Mouse (Mus musculus): ENCODE measurements around the gene Sephs1. TPM values are rescaled to one million over a fixed set of nuclear protein-coding genes. Genes with fewer than 3 reads are reported as not detected.
A peak's percentile ranks its signal among the peaks of the same experiment; 100 is the strongest.
"Not testable (repeated sequence)": the region's sequence is repeated elsewhere in the genome, so short reads cannot be mapped to it uniquely, and the experiment has no call there.

Gene Sephs1
- total RNA-seq, 2 experiments from 2014 or later: 22.3 to 23.9 TPM

GRCm38 (mm10) chr2:4902346-4902745, 21.0 kb downstream of the Sephs1 start:
- DNase-seq (ENCODE audit: low spot score in 2 of 2): no peak
- intact Hi-C loops (cut with DNase I): no loop called here

- intact Hi-C loops (cut with DNase I): no loop called here
- no peak for DNase-seq (ENCODE audit: low spot score in 2 of 2)
These were observed 25.8 kb downstream of the Sephs1 start for GRCm38 (mm10) chr2:4907120-4907519.

DNA sequence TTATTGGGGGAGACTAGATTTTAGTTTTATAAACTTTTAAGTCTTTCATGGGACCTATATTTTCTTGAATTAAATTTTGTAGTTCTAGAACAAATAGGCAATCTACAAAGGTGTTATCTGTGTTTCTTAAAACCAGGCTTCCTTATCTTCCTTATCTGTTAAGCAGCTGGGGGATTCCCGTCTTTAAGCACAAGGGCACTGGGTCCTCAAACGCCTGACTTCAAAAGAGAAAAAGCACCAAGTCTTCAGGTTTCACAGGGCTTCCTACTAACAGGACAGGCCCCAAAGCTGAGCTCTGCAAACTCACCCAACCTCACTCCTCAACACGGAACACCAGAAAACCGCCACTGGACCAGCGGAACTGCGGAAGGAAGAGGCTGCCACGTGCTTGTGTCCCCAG, 26.6 kb downstream of the Sephs1 start:
- DNase-seq (ENCODE audit: low spot score in 2 of 2): no peak
- intact Hi-C loops (cut with DNase I): no loop called here

DNA sequence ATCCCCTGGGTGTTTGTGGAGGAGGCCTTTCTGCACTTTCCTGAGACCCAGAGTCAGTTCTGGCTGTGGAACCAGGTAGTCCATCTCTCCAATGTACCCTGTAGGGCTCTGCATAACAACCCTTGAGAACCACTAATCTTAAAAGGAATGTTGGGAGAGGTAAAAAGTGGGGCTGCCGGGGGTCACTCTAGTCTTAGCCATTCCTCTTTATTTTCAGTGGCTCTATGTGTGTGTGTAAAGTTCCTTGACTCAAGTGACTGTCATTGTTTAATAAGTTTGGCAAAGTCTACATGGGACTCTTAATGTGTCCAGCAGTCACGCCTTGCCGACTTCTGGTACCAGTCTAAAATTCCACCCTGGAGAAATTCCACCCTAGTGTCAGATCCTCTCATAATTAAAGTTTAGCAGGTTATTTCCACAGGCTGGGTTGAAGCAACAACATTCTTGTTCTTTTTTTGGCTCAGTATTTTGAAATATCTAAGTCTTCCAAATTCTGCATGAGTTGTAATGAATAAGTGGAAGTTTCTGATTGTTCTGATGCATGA, 27.5 kb downstream of the Sephs1 start:
- intact Hi-C loops (cut with DNase I): no loop called here
- DNase-seq (ENCODE audit: low spot score in 2 of 2): no peak

GRCm38 (mm10) chr2:4909909-4910308, 28.5 kb downstream of the Sephs1 start:
- no peak for DNase-seq (ENCODE audit: low spot score in 2 of 2)
- intact Hi-C loops (cut with DNase I): loop anchor here (10.0 kb wide), 2 partner anchors 175 to 805 kb away; partner anchors contain the start of gene Camk1d

- intact Hi-C loops (cut with DNase I): loop anchor here (10.0 kb wide), 2 partner anchors 174 to 804 kb away; partner anchors contain the start of gene Camk1d
These were observed 29.2 kb downstream of the Sephs1 start for GRCm38 (mm10) chr2:4910521-4910920.

DNA sequence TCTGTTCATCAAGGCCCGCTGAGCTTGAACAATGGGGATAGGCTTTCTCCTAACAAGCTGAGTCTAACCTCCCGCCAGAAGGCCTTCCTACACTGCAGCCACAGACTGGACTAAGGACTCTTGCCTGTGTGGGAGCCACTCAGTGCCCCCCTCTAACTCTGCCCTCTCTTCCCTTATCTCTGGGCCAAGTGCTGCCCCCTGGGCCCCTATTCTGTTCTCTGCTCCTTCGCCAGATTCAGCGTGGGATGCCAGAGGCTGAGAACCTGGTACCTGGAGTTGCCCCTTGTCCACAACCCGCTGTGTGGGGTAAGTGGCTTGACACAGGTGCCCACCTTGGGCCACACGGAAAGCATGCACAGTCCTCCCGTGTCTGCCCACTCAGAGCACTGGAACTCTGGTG, 32.6 kb downstream of the Sephs1 start:
- intact Hi-C loops (cut with DNase I): loop anchor here (10.0 kb wide), 2 partner anchors 171 to 801 kb away; partner anchors contain the start of gene Camk1d
- no peak for DNase-seq (ENCODE audit: low spot score in 2 of 2)

More at GRCm38 (mm10) chr2:4910521-4910920, 29.2 kb downstream of the Sephs1 start:
- no peak for DNase-seq (ENCODE audit: low spot score in 2 of 2)

- intact Hi-C loops (cut with DNase I): loop anchor here (5.0 to 10.0 kb wide), 3 partner anchors 116 to 799 kb away; partner anchors contain the start of gene Camk1d
These were observed 34.7 kb downstream of the Sephs1 start for GRCm38 (mm10) chr2:4916037-4916436.

DNA sequence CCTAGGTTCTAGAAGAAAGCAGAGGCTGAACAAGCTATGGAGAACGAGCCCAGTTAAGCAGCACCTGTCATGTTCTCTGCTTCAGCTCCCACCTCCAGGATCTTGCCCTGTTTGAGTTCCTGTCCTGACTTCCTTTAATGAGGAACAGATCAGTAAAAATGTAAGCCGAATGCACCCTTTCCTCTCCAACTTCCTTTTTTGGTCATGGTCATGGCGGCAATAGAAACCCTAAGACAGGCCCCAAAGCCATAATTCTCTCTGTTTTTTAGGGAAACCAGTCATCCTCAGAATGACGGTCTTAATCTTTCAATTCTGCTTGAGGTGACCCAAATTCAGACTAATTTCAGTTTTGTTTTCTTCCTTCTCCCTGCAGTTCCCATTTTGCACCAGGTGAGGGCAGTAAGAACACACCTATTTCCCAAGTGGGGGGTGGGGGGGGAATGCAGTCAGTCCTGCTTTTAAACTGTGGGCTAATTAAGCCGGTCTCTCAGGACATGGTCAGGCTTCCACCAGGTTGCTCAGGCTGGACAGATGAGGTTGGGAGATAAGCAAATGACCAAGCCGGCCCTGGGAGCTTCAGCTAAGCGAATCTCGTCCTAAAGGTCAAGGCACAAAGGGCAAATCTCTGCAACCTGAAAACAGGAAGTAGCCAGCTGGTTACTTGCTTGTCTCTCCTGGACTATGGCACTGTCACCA, 36.1 kb downstream of the Sephs1 start:
- peak; percentile 34 to 46 for DNase-seq (ENCODE audit: low spot score in 2 of 2)
- intact Hi-C loops (cut with DNase I): loop anchor here (5.0 to 10.0 kb wide), 3 partner anchors 115 to 797 kb away; partner anchors contain the start of gene Camk1d

More at GRCm38 (mm10) chr2:4916037-4916436, 34.7 kb downstream of the Sephs1 start:
- DNase-seq (ENCODE audit: low spot score in 2 of 2): no peak

GRCm38 (mm10) chr2:4918860-4919739, 37.7 kb downstream of the Sephs1 start, which contains the start of gene Phyh:
Gene Phyh (plus strand): TSS chr2:4919019.
- intact Hi-C loops (cut with DNase I): loop anchor here (5.0 to 10.0 kb wide), 3 partner anchors 113 to 796 kb away; partner anchors contain the start of gene Camk1d

DNA sequence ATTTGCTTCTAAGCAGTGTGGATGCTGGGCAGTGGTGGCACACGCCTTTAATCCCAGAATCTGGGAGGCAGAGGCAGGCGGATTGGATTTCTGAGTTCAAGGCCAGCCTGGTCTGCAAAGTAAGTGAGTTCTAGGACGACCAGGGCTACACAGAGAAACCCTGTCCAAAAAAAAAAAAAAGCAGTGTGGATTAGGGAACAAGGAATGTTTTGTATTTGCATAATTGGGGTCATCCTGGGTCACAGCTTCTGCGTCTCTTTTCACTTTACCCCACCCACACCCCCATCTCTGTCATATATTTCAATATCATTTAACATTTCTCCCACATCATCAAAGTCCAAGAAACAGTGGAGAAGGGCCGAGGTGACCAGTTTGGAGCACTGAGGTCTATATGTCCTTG, 39.7 kb downstream of the Sephs1 start:
- DNase-seq (ENCODE audit: low spot score in 2 of 2): no peak
- intact Hi-C loops (cut with DNase I): no loop called here

More at GRCm38 (mm10) chr2:4918860-4919739, 37.7 kb downstream of the Sephs1 start, which contains the start of gene Phyh:
- peak; percentile 82 to 83 for DNase-seq (ENCODE audit: low spot score in 2 of 2)

DNA sequence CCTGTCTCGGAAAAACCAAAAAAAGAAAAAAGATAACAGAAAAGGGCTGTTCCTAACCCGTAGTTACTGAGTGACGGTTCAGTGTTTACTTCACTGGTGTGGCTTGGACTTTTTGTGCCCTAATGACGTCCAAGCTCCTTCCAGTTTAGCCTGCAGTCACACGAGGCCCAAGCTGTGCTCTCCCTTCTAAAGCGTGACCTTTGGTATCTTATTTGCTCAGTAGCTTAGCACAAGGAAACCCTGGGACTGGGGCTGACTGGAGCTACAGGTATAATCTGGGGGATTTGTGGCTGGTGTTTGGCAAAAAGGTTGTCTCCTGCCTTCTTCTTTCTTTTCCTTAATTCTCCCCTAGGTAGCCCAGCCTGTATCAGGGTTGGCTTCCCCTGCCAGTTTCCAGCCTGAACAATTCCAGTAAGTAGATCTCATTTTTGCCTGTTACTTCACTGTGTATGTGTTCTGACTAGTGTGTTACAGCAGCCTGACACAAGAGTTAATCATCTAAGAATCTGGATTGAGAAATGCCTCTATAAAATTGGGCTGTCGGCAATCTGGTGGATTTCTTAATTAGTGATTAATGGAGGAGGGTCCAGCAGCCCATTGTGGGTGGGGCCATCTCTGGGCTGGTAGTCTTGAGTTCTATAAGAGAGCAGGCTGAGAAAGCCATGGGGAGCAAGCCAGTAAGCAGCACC, 41.3 kb downstream of the Sephs1 start:
- DNase-seq (ENCODE audit: low spot score in 2 of 2): no peak
- intact Hi-C loops (cut with DNase I): no loop called here

GRCm38 (mm10) chr2:4927391-4927790, 46.0 kb downstream of the Sephs1 start:
- intact Hi-C loops (cut with DNase I): no loop called here
- DNase-seq (ENCODE audit: low spot score in 2 of 2): no peak

GRCm38 (mm10) chr2:4929230-4929629, 47.9 kb downstream of the Sephs1 start:
- DNase-seq (ENCODE audit: low spot score in 2 of 2): no peak
- intact Hi-C loops (cut with DNase I): no loop called here

- no peak for DNase-seq (ENCODE audit: low spot score in 2 of 2)
- intact Hi-C loops (cut with DNase I): no loop called here
These were observed 53.2 kb downstream of the Sephs1 start for GRCm38 (mm10) chr2:4934516-4934915.

DNA sequence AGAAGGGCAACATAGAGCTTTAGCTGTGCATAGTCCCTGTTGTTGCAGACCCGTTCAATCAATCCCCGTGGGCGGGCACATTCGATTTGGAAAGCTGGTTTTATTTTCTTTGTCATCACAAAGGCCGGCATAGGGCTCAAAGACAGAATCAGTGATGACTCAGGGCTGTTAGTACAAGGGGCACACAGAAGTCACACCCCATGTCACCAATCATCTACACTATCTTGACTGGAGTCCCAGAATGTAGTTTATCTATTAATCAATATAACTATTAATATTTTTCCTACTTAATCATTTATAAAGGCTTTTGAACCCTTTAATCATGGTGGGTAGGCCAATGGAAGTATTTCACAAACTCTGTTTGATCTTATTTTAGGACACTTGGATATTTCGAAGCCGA, 56.6 kb downstream of the Sephs1 start:
- intact Hi-C loops (cut with DNase I): no loop called here
- DNase-seq (ENCODE audit: low spot score in 2 of 2): no peak

GRCm38 (mm10) chr2:4940861-4941260, 59.5 kb downstream of the Sephs1 start:
- no peak for DNase-seq (ENCODE audit: low spot score in 2 of 2)
- intact Hi-C loops (cut with DNase I): no loop called here

DNA sequence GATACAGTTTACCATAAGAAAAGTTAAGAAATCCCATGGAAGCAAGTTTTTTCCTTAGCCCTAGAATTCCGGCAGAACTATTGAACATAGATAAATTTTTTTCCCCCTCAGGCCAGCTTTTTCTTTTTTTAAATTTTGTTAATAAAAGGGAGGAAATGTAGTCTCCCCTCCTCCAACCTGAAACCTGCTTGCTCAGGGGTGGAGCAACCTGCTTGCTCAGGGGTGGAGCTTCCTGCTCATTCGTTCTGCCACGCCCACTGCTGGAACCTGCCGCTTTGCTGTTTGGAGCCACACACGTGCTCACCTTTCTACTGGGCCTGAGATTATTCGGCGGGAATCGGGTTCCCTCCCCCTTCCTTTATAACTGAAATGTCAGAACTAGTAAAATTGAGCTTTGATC, 68.3 kb downstream of the Sephs1 start:
- DNase-seq (ENCODE audit: low spot score in 2 of 2); intact Hi-C loops (cut with DNase I): not testable (repeated sequence)

- intact Hi-C loops (cut with DNase I): no loop called here
- no peak for DNase-seq (ENCODE audit: low spot score in 2 of 2)
These were observed 69.6 kb downstream of the Sephs1 start for GRCm38 (mm10) chr2:4950986-4951385.
